Mouse (Mus musculus): ENCODE data around the gene Rwdd3. TPM values are rescaled to one million over a fixed set of nuclear protein-coding genes. Genes with fewer than 3 reads are reported as not detected.

Gene Rwdd3
- polyA plus RNA-seq, 1 experiment from 2014 or later = 4.4 TPM

DNA sequence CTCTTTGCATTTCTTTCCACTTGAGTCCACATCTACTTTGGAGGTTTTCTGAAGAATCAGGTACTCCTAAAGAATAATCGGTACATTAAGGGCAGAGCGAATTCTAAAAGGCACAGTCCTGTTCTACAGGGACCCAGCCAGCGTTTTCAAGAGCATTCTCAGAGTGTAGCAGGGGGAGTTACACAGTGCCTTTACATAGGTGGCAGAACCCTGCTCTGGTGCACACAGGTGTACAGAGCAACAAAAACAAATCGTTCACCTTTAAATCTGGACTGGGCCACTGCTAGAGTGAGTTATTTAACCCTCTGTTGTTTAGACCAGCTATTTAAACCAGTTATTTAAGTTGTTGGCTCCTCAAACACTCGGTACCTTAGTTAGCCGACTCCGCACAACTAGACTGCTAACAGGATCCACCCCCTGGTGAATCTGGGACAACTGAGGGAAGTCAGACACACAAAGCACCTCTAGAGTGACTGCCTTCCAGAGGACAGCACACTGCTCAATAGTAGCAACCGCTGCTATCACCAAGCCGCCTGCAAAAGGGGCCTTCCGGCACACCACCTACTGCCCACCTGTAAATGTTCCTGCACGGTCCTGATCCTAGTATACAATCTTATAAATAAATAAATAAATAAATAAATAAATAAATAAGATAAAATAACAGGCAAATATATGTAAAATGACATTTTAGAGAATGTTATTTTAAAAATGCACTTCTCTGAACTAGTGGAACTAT, 14.9 kb downstream of the Rwdd3 start:
- H3K27me3 ChIP-seq (ENCODE audit: control insufficient read depth, insufficient read depth, low read length) = no peaks in the 10 kb centered on the region
- no peak overlapping the region for H3K27ac ChIP-seq (ENCODE audit: low read depth, low read length)
- no peak overlapping the region for H3K4me2 ChIP-seq
- no peaks in the 10 kb centered on the region for H3K36me3 ChIP-seq (ENCODE audit: control insufficient read depth, insufficient read depth, low read length)
- H3K4me3 ChIP-seq (ENCODE audit: low read depth, low read length) = no peak overlapping the region
- H3K9me3 ChIP-seq (replicated peaks; ENCODE audit: control insufficient read depth, low read length) = no peaks in the 10 kb centered on the region
- no peak overlapping the region for H3K9ac ChIP-seq (ENCODE audit: low read depth, low read length)
- no peak for ATAC-seq (replicated peaks; ENCODE audit: insufficient number of reproducible peaks, low FRiP score, low TSS enrichment)
- 70% methylated on average over 11 of the region's 11 CpGs for WGBS (ENCODE audit: insufficient replicate concordance)
- peaks cover 2% of the 10 kb centered on the region; the same call in 1 of the 2 replicates for H3K4me1 ChIP-seq (ENCODE audit: control insufficient read depth, insufficient read depth, low read length)

DNA sequence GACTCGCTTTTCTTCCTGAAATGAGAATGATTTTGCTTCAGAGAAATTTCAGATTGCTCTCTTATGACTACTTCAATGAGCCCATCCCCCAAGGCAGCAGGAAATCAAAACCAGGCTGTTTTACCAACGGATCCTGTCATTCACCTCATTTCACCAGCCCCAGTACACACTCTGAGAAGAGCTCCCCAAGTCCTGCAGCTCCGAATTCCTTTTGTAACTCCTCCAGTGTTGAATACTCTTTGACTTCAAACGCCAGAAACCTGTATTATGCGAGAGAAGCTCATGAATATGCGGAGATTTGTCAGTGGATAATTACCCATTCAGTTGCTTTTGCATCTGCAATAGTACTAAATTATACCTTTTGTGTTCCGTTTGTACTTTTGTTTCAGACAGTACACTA, 15.5 kb downstream of the Rwdd3 start:
- no peak for ATAC-seq (replicated peaks; ENCODE audit: insufficient number of reproducible peaks, low FRiP score, low TSS enrichment)
- Histone ChIP-seq H3K36me3 (ENCODE audit: control insufficient read depth, insufficient read depth, low read length) (no peaks in the 10 kb centered on the region), H3K27me3 (ENCODE audit: control insufficient read depth, insufficient read depth, low read length) (no peaks in the 10 kb centered on the region), H3K4me1 (ENCODE audit: control insufficient read depth, insufficient read depth, low read length) (peaks cover 2% of the 10 kb centered on the region; the same call in 1 of the 2 replicates), H3K9ac (ENCODE audit: low read depth, low read length) (no peak overlapping the region), H3K9me3 (replicated peaks; ENCODE audit: control insufficient read depth, low read length) (no peaks in the 10 kb centered on the region), H3K27ac (ENCODE audit: low read depth, low read length) (no peak overlapping the region), H3K4me2 (no peak overlapping the region), H3K4me3 (ENCODE audit: low read depth, low read length) (no peak overlapping the region)
- 48% methylated on average over 7 of the region's 7 CpGs for WGBS (ENCODE audit: insufficient replicate concordance)

DNA sequence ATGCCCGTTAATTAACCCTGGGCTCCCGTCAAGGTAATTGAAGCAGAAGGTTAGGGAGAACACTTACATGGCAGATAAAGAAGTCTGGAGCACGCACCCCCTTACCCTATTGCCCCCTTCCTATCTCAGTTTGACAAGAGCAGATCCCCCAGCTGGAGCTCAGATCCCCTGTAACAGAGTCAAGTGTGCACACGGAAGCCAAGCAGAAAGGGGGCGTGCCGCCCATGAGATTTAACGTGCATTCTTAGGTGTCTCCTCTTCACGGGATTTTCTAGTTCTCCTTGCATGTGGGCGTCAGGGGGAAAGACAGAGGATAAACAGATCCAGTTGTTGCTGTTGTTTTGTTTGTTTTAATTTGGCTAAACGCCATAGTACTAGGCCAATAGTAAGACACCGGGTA, 37.6 kb downstream of the Rwdd3 start:
- Histone ChIP-seq H3K4me2 (no peak overlapping the region), H3K36me3 (ENCODE audit: control insufficient read depth, insufficient read depth, low read length) (no peaks in the 10 kb centered on the region), H3K9ac (ENCODE audit: low read depth, low read length) (no peak overlapping the region), H3K4me3 (ENCODE audit: low read depth, low read length) (no peak overlapping the region), H3K4me1 (ENCODE audit: control insufficient read depth, insufficient read depth, low read length) (no peaks in the 10 kb centered on the region), H3K27me3 (ENCODE audit: control insufficient read depth, insufficient read depth, low read length) (no peaks in the 10 kb centered on the region), H3K27ac (ENCODE audit: low read depth, low read length) (no peak overlapping the region), H3K9me3 (replicated peaks; ENCODE audit: control insufficient read depth, low read length) (no peaks in the 10 kb centered on the region)
- 73% methylated on average over 11 of the region's 11 CpGs for WGBS (ENCODE audit: insufficient replicate concordance)
- ATAC-seq (replicated peaks; ENCODE audit: insufficient number of reproducible peaks, low FRiP score, low TSS enrichment) = no peak

DNA sequence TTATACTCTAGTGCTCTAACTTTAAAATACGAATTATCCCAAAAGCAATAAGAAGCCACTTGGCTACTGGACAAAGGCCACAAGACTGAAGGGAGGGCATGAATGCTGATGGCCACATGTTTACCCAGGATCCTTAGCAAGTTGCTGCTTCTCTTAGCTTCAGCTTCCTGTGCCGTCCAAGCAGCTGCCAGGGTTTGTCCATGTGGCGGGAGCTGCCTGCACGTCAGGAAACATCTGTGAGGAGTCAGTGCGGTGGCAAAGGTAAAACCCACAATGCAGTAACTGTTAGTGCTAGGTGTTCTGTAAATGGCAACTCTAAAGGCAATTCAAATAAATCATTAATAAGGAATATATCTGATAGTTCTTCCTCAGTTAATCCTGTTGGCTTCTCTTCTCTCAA, 38.5 kb downstream of the Rwdd3 start:
- Histone ChIP-seq H3K36me3 (ENCODE audit: control insufficient read depth, insufficient read depth, low read length) (no peaks in the 10 kb centered on the region), H3K4me2 (no peak overlapping the region), H3K27ac (ENCODE audit: low read depth, low read length) (no peak overlapping the region), H3K27me3 (ENCODE audit: control insufficient read depth, insufficient read depth, low read length) (no peaks in the 10 kb centered on the region), H3K9ac (ENCODE audit: low read depth, low read length) (no peak overlapping the region), H3K9me3 (replicated peaks; ENCODE audit: control insufficient read depth, low read length) (no peaks in the 10 kb centered on the region), H3K4me1 (ENCODE audit: control insufficient read depth, insufficient read depth, low read length) (no peaks in the 10 kb centered on the region), H3K4me3 (ENCODE audit: low read depth, low read length) (no peak overlapping the region)
- WGBS (ENCODE audit: insufficient replicate concordance) = 75% methylated on average over 5 of the region's 5 CpGs
- no peak for ATAC-seq (replicated peaks; ENCODE audit: insufficient number of reproducible peaks, low FRiP score, low TSS enrichment)

DNA sequence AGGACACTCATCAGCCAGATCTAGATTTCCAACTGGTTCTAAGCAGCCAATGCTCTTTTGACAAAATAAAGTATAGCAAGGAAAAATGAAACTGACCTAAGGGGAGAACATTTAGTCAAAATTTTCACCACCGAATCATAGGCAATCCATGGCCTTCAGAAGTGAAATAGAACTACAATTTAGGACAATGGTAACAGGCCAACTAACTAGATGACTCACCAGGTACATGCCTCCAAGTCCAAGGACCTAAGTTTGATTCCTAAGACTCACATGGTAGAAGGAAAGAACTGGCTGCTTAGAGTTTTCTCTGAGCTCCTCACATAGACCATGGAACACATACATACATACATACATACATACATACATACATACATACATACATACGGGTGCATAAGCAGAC, 44.3 kb downstream of the Rwdd3 start:
- no peak for ATAC-seq (replicated peaks; ENCODE audit: insufficient number of reproducible peaks, low FRiP score, low TSS enrichment)
- H3K4me2 ChIP-seq = no peak overlapping the region
- H3K9me3 ChIP-seq (replicated peaks; ENCODE audit: control insufficient read depth, low read length) = no peaks in the 10 kb centered on the region
- no peaks in the 10 kb centered on the region for H3K36me3 ChIP-seq (ENCODE audit: control insufficient read depth, insufficient read depth, low read length)
- H3K4me1 ChIP-seq (ENCODE audit: control insufficient read depth, insufficient read depth, low read length) = no peaks in the 10 kb centered on the region
- H3K27me3 ChIP-seq (ENCODE audit: control insufficient read depth, insufficient read depth, low read length) = no peaks in the 10 kb centered on the region
- 77% methylated on average over 2 of the region's 2 CpGs for WGBS (ENCODE audit: insufficient replicate concordance)
- H3K27ac ChIP-seq (ENCODE audit: low read depth, low read length) = no peak overlapping the region
- no peak overlapping the region for H3K4me3 ChIP-seq (ENCODE audit: low read depth, low read length)
- no peak overlapping the region for H3K9ac ChIP-seq (ENCODE audit: low read depth, low read length)

DNA sequence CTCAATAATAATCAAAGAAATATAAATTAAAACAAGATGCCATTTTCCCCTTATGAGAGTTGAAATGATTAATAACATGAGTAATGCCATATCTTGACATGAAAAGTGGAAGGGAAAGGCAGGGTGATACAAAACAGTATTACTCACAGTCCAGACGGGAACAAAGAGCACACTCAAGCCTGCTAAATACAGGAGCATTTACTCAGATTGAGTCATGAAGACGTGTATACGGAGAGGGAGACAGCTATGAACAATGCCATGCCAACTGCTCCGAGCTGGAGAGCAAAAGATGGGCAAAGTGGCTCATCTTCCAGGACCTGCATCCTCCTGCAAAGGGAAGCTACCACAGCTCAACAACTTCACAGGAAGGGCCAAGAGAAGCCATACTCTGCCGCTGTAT, 45.0 kb downstream of the Rwdd3 start:
- Histone ChIP-seq H3K27ac (ENCODE audit: low read depth, low read length) (no peak overlapping the region), H3K4me2 (no peak overlapping the region), H3K4me1 (ENCODE audit: control insufficient read depth, insufficient read depth, low read length) (no peaks in the 10 kb centered on the region), H3K27me3 (ENCODE audit: control insufficient read depth, insufficient read depth, low read length) (no peaks in the 10 kb centered on the region), H3K9ac (ENCODE audit: low read depth, low read length) (no peak overlapping the region), H3K36me3 (ENCODE audit: control insufficient read depth, insufficient read depth, low read length) (no peaks in the 10 kb centered on the region), H3K9me3 (replicated peaks; ENCODE audit: control insufficient read depth, low read length) (no peaks in the 10 kb centered on the region), H3K4me3 (ENCODE audit: low read depth, low read length) (no peak overlapping the region)
- WGBS (ENCODE audit: insufficient replicate concordance) = 66% methylated on average over 5 of the region's 5 CpGs
- no peak for ATAC-seq (replicated peaks; ENCODE audit: insufficient number of reproducible peaks, low FRiP score, low TSS enrichment)

DNA sequence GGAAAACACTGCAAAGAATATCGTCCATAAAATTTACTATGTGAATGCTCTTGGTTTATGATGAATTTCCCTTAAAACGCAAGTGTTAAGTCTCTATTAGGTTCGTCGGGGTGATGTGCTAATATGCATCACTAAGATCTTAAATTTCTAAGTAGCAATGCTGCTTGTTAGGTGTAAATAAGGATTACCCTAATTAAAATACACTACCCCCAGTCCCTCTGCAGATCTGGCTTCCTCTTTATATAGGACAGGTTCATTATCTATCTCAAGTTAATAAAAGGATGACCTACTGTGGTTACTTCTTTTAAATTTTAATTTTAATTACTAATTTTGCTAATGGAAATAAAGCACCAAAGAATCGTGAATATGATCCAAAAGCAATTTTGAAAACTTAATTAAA, 50.4 kb downstream of the Rwdd3 start:
- ATAC-seq (replicated peaks; ENCODE audit: insufficient number of reproducible peaks, low FRiP score, low TSS enrichment) = no peak

DNA sequence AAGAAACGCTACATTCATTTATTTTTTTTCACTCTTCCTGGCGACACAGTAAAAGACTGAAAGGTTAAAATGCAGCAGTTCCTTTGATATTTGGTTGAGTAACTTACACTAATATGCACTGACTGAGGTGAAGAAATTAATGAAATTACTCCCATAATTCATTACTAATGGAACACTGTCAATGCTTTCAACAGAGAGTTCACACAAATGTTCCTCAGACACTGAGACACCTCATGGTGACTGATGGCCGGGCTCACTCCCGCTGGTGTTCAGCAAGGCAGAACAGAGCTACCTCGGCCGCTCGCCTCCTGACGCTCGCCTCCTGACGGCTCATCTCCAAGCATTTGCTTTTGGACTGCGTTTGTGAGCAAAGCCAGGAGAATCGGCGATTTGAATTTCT, 54.9 kb downstream of the Rwdd3 start:
- no peaks in the 10 kb centered on the region for H3K27me3 ChIP-seq (ENCODE audit: control insufficient read depth, insufficient read depth, low read length)
- 67% methylated on average over 13 of the region's 13 CpGs for WGBS (ENCODE audit: insufficient replicate concordance)
- no peak overlapping the region for H3K4me2 ChIP-seq
- H3K27ac ChIP-seq (ENCODE audit: low read depth, low read length) = no peak overlapping the region
- H3K4me3 ChIP-seq (ENCODE audit: low read depth, low read length) = no peak overlapping the region
- H3K36me3 ChIP-seq (ENCODE audit: control insufficient read depth, insufficient read depth, low read length) = no peaks in the 10 kb centered on the region
- no peaks in the 10 kb centered on the region for H3K4me1 ChIP-seq (ENCODE audit: control insufficient read depth, insufficient read depth, low read length)
- ATAC-seq (replicated peaks; ENCODE audit: insufficient number of reproducible peaks, low FRiP score, low TSS enrichment) = no peak
- 0 out of 2 replicates have a peak, but pooled peaks cover 3% of the 10 kb centered on the region for H3K9me3 ChIP-seq (replicated peaks; ENCODE audit: control insufficient read depth, low read length)
- H3K9ac ChIP-seq (ENCODE audit: low read depth, low read length) = no peak overlapping the region

More for the DNA sequence above, 50.4 kb downstream of the Rwdd3 start:
- no peaks in the 10 kb centered on the region for H3K36me3 ChIP-seq (ENCODE audit: control insufficient read depth, insufficient read depth, low read length)
- H3K4me1 ChIP-seq (ENCODE audit: control insufficient read depth, insufficient read depth, low read length) = no peaks in the 10 kb centered on the region
- H3K9me3 ChIP-seq (replicated peaks; ENCODE audit: control insufficient read depth, low read length) = 0 out of 2 replicates have a peak, but pooled peaks cover 3% of the 10 kb centered on the region
- no peak overlapping the region for H3K27ac ChIP-seq (ENCODE audit: low read depth, low read length)
- no peak overlapping the region for H3K4me3 ChIP-seq (ENCODE audit: low read depth, low read length)
- H3K4me2 ChIP-seq = no peak overlapping the region
- WGBS (ENCODE audit: insufficient replicate concordance) = 78% methylated on average over 5 of the region's 5 CpGs
- no peaks in the 10 kb centered on the region for H3K27me3 ChIP-seq (ENCODE audit: control insufficient read depth, insufficient read depth, low read length)
- no peak overlapping the region for H3K9ac ChIP-seq (ENCODE audit: low read depth, low read length)

DNA sequence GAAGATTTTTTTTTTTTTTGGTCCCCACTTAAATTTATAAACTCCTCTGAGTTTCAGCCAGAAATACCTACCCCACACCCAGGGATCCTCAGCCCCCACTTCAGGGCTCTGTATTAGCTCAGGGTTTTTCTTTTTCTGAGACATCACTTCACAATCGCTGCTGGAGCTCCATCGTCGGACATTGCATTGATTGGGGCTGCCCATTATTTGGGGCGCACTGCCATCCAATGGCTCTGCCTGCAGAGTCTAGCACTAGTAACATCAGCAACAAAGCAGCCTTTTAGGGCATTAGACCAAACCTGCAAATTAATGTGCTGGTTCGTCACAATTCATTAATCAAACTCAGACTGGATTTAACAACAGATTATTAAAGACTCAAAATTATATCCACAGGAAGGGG, 55.4 kb downstream of the Rwdd3 start:
- H3K27ac ChIP-seq (ENCODE audit: low read depth, low read length) = no peak overlapping the region
- H3K4me2 ChIP-seq = no peak overlapping the region
- no peak overlapping the region for H3K4me3 ChIP-seq (ENCODE audit: low read depth, low read length)
- 0 out of 2 replicates have a peak, but pooled peaks cover 3% of the 10 kb centered on the region for H3K9me3 ChIP-seq (replicated peaks; ENCODE audit: control insufficient read depth, low read length)
- no peaks in the 10 kb centered on the region for H3K27me3 ChIP-seq (ENCODE audit: control insufficient read depth, insufficient read depth, low read length)
- no peak for ATAC-seq (replicated peaks; ENCODE audit: insufficient number of reproducible peaks, low FRiP score, low TSS enrichment)
- 82% methylated on average over 5 of the region's 5 CpGs for WGBS (ENCODE audit: insufficient replicate concordance)
- H3K36me3 ChIP-seq (ENCODE audit: control insufficient read depth, insufficient read depth, low read length) = no peaks in the 10 kb centered on the region
- H3K4me1 ChIP-seq (ENCODE audit: control insufficient read depth, insufficient read depth, low read length) = no peaks in the 10 kb centered on the region
- no peak overlapping the region for H3K9ac ChIP-seq (ENCODE audit: low read depth, low read length)
